Mouse (Mus musculus) heart, embryonic 14.5 days (tissue): ENCODE measurements at regions not wholly inside any gene's neighbourhood (a gene's known extent, or its start where the extent isn't known, plus 50 kb on each side); places are given as distances from the start of the nearest gene placed in this dataset.

Source experiments
- ATAC-seq: fragments of 200-750 bp; cut with Nextera tagmentation; 2 replicates; pipeline ENCODE4 v1.8.0; 2017; ENCODE audit warnings: low read depth, moderate TSS enrichment; ENCODE audit not compliant: insufficient number of reproducible peaks, insufficient read depth, low FRiP score
- H3K27ac ChIP-seq, 2 experiments: fragments of 200-500 bp in 1 of 2; fragments of 300-500 bp in 1 of 2; sonication (generic) in 1 of 2; replicated peaks in 1 of 2; 2 replicates each; pipeline ENCODE4 v1.5.1; 2012 to 2014; ENCODE audit warnings: low read depth in 2 of 2, low read length in 2 of 2, control low read depth in 1 of 2, mild to moderate bottlenecking in 1 of 2, mixed read lengths in 1 of 2; ENCODE audit not compliant: control insufficient read depth in 1 of 2, insufficient read depth in 1 of 2
- H3K27me3 ChIP-seq: fragments of 300-500 bp; sonication (generic); 2 replicates; pipeline ENCODE4 v1.6.1; 2014; ENCODE audit warnings: mild to moderate bottlenecking, low read length, control low read depth; ENCODE audit not compliant: control insufficient read depth, insufficient read depth
- H3K36me3 ChIP-seq: fragments of 300-500 bp; sonication (generic); 2 replicates; pipeline ENCODE4 v1.6.1; 2014; ENCODE audit warnings: mild to moderate bottlenecking, control low read depth, low read length, mixed read lengths; ENCODE audit not compliant: control insufficient read depth, insufficient read depth
- H3K4me1 ChIP-seq, 2 experiments: fragments of 200-500 bp in 1 of 2; fragments of 300-500 bp in 1 of 2; sonication (generic) in 1 of 2; 2 replicates each; pipeline ENCODE4 v1.6.1; 2012 to 2014; ENCODE audit warnings: low read length in 2 of 2, control low read depth in 1 of 2, mixed read lengths in 1 of 2; ENCODE audit not compliant: control insufficient read depth in 2 of 2, insufficient read depth in 2 of 2
- H3K4me2 ChIP-seq: fragments of 300-500 bp; sonication (generic); 2 replicates; pipeline ENCODE4 v1.6.1; 2014; ENCODE audit warnings: mild to moderate bottlenecking, low read length
- H3K4me3 ChIP-seq, 2 experiments: fragments of 200-500 bp in 1 of 2; fragments of 300-500 bp in 1 of 2; sonication (generic) in 1 of 2; 2 replicates each; pipeline ENCODE4 v1.5.1; 2012 to 2014; ENCODE audit warnings: low read length in 2 of 2, mild to moderate bottlenecking in 2 of 2, control low read depth in 1 of 2, low read depth in 1 of 2, moderate library complexity in 1 of 2; ENCODE audit not compliant: control insufficient read depth in 1 of 2, insufficient read depth in 1 of 2
- H3K9ac ChIP-seq: fragments of 300-500 bp; sonication (generic); 2 replicates; pipeline ENCODE4 v1.6.1; 2014; ENCODE audit warnings: mild to moderate bottlenecking, low read length
- H3K9me3 ChIP-seq: fragments of 300-500 bp; sonication (generic); 2 replicates; pipeline ENCODE4 v1.6.1; 2016; ENCODE audit warnings: low read length, control low read depth; ENCODE audit not compliant: control insufficient read depth
- WGBS: fragments of 180-500 bp; shearing (Covaris S2); extraction: QIAGEN DNeasy Blood & Tissue Kit; methylation state at CpG from one replicate; pipeline ENCODE4 v1.1.7; 2014; 5-methylcytosine and 5-hydroxymethylcytosine counted together

- peak overlapping the region; percentile 34 for H3K4me2 ChIP-seq
- H3K4me3 ChIP-seq, result no peak overlapping the region
- H3K9me3 ChIP-seq, result no peaks in the 10 kb centered on the region
- WGBS, result 43% methylated on average over 10 of the region's 10 CpGs
- peak; percentile 60; the same call in 1 of the 2 replicates for ATAC-seq
- 0 out of 2 replicates have a peak overlapping the region, but pooled peaks have one; percentile 34 for H3K9ac ChIP-seq
- H3K36me3 ChIP-seq, result no peaks in the 10 kb centered on the region
- peaks cover 13 to 23% of the 10 kb centered on the region in 2 experiments for H3K4me1 ChIP-seq
- H3K27me3 ChIP-seq, result no peaks in the 10 kb centered on the region
- peak overlapping the region in 1 of 2 experiments; percentile 54; a peak in 1 of 4 replicates for H3K27ac ChIP-seq
Observed at GRCm38 (mm10) chr16:93369766-93370146, 234.1 kb downstream of the Setd4 start.

DNA sequence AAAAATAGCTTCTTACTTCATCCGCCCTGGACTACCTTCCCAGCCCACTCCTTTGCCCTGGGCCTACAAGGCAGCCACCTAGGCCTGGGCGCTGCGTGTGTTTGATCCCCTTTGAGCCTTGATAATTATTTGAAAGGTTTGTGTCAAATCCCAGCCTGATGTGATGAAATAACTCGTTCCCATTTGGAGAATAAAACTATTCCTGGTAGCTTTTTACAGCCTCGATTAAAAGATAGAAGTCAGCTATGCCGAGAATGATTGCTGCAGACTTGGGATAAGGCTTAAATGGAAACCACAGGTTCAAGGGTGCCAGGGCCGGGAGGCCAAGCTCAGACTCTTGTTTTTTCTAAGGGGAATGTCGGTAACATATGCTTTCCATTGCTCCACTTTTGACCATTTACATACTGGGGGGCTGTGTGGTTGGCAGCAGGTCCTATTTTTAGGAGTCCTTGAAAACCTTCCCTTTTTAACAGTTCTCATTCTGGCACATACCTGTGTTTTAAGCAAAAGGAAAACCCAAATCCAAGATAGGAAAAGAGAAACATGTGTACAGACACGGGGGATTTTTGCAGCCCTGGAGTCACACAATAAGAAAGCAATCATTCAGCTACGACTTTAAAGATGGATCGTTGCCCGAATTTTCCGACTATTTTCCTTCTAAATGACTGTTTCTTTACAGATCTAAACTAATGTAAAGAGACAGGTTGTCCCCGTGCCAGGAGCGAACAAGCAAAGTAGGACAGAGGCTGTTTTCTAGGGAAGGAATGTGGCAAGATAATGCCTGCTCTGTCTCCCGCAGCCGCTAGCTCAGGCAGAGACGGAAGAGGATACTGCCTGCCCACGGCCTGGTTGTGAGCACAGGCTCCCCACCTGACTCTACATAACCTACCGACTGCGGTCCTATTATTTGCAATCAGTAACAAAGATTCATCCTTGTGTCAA is 234.8 kb downstream of the Setd4 start:
- Histone ChIP-seq H3K27ac (peak overlapping the region in 1 of 2 experiments; percentile 54; a peak in 2 of 4 replicates), H3K4me2 (peak overlapping the region; percentile 34), H3K9ac (0 out of 2 replicates have a peak overlapping the region, but pooled peaks have one; percentile 34), H3K9me3 (no peaks in the 10 kb centered on the region), H3K27me3 (no peaks in the 10 kb centered on the region), H3K36me3 (no peaks in the 10 kb centered on the region), H3K4me3 (no peak overlapping the region), H3K4me1 (peaks cover 10 to 20% of the 10 kb centered on the region in 2 experiments)
- ATAC-seq, result no peak; the same call in 1 of the 2 replicates
- WGBS, result 32% methylated on average over 21 of the region's 21 CpGs

GRCm38 (mm10) chr16:93367995-93368394 is 235.9 kb downstream of the Setd4 start:
- no peak for ATAC-seq
- no peak overlapping the region for H3K27ac ChIP-seq
- 79% methylated on average over 6 of the region's 6 CpGs for WGBS

DNA sequence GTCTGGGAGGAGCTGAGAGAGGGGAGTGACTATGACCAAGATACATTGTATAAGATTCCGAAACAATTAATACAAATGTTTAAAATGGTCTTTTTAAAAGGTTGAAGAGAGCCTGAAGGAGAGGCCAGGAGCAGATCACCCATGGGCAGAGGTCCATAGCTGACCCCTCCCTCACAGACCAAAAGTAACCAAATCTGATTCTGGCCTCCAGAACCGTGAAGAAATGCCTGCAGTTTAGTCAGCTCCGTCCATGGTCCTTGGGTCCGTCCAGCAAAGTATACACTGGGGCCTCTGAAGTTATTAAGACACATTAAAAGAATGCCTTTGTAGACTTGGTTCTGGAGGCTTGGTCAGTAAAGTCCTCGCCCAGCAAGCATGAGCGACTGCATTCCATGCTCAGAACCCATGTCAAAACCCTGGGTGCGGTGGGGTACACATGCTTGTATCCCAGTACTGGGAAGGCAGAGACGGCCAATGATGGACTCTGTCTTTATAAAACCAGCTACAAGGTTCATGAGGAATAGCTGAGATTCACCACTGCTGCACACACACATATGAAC is 236.5 kb downstream of the Setd4 start:
- Histone ChIP-seq H3K4me1 (peaks cover 10 to 20% of the 10 kb centered on the region in 2 experiments), H3K36me3 (no peaks in the 10 kb centered on the region), H3K4me3 (no peak overlapping the region), H3K9ac (no peak overlapping the region), H3K9me3 (no peaks in the 10 kb centered on the region), H3K4me2 (no peak overlapping the region), H3K27ac (no peak overlapping the region), H3K27me3 (no peaks in the 10 kb centered on the region)
- no peak for ATAC-seq
- 91% methylated on average over 8 of the region's 8 CpGs for WGBS

More at GRCm38 (mm10) chr16:93367995-93368394, 235.9 kb downstream of the Setd4 start:
- H3K36me3 ChIP-seq, result no peaks in the 10 kb centered on the region
- H3K9ac ChIP-seq, result no peak overlapping the region
- H3K4me2 ChIP-seq, result no peak overlapping the region
- no peak overlapping the region for H3K4me3 ChIP-seq
- H3K4me1 ChIP-seq, result peaks cover 10 to 20% of the 10 kb centered on the region in 2 experiments
- H3K27me3 ChIP-seq, result no peaks in the 10 kb centered on the region
- no peaks in the 10 kb centered on the region for H3K9me3 ChIP-seq

DNA sequence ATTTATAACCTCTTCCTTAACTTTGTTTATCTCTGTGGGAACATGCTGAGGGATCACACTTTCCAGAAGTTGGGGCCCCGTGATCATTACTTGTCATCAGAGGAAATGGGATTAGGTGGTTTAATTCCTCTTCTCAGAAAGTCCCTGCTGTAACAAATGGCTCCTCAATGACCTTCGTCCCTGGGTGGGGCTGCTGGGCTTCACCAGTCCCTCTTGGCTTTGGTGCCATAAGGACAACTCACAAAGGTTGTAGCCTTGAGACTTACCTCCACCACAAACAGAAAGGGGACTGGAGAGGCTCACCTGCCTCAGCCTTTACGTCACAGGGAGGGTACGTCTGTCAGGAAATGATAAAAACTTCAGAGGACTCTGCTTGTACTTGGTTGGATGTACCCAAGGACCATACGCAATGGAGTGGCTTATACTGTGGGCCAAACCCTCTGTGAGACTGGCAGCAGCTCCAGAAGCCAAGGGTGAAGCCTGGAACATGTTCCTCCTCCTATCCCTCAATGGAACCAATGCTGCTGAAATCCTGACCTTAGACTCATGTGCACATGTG is 237.4 kb downstream of the Setd4 start:
- Histone ChIP-seq H3K4me1 (peaks cover 10 to 20% of the 10 kb centered on the region in 2 experiments), H3K4me2 (no peak overlapping the region), H3K27me3 (no peaks in the 10 kb centered on the region), H3K27ac (no peak overlapping the region), H3K9me3 (no peaks in the 10 kb centered on the region), H3K36me3 (no peaks in the 10 kb centered on the region), H3K4me3 (no peak overlapping the region), H3K9ac (no peak overlapping the region)
- no peak for ATAC-seq
- 63% methylated on average over 5 of the region's 5 CpGs for WGBS

DNA sequence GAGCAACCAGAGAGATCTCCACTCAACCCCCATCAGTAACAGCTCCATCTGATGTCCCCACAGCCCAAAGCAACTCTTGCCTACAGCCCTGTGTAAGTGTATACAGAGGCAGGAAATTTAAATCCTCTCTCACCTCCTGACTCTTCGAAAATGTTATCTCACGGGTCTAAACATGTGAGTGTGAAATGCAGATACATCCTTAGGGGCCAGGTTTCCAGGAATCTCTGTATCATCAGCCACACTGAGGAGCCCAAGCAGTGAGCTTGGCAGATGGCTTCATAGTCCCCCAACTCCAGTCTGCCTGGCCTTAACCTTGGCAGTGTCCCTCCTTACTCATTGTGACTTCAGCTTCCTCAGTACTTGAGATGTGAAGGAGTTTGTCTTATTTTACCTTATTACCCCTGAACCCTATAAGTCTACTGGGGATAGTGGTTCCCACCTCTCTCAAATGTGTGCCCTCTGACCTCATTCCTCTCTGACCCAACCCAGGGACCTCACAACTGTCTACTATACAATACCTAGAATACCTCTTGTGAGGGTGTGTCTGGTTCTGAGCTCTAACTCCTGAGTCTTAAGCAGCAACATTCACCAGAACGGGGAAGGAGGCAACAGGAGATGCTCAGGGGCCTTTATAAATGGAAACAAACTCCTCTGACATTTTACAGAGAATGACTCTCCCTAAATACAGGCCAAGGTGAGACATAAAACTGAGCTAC is 238.5 kb downstream of the Setd4 start:
- WGBS, result 51% methylated on average over 3 of the region's 3 CpGs
- Histone ChIP-seq H3K9me3 (no peaks in the 10 kb centered on the region), H3K4me1 (peaks cover 10 to 20% of the 10 kb centered on the region in 2 experiments), H3K4me2 (no peak overlapping the region), H3K27me3 (no peaks in the 10 kb centered on the region), H3K27ac (no peak overlapping the region), H3K36me3 (no peaks in the 10 kb centered on the region), H3K4me3 (no peak overlapping the region), H3K9ac (no peak overlapping the region)
- ATAC-seq, result no peak

- no peak for ATAC-seq
- WGBS, result 87% methylated on average over 8 of the region's 8 CpGs
- Histone ChIP-seq H3K27ac (no peak overlapping the region), H3K9me3 (no peaks in the 10 kb centered on the region), H3K27me3 (0 out of 2 replicates have a peak, but pooled peaks cover 4% of the 10 kb centered on the region), H3K36me3 (no peaks in the 10 kb centered on the region), H3K9ac (no peak overlapping the region), H3K4me2 (no peak overlapping the region), H3K4me3 (no peak overlapping the region), H3K4me1 (peaks cover 2 to 5% of the 10 kb centered on the region in 2 experiments; a peak in 2 of 4 replicates)
Observed at GRCm38 (mm10) chr16:93359772-93360171, 244.1 kb downstream of the Setd4 start.
